Mouse (Mus musculus) c-Kit-positive CD71-positive TER-119-negative erythroid progenitor cells, embryonic 14.5 days (primary cell): ENCODE data around the gene Fam83f.
"Not testable (repeated sequence)": the region's sequence is repeated elsewhere in the genome, so short reads cannot be mapped to it uniquely, and the experiment has no call there.

Source experiments
- DNase-seq: peaks from one replicate; pipeline ENCODE4 v3.0.0-alpha.2; 2013; ENCODE audit warnings: low read depth

Fam83f gene

DNA sequence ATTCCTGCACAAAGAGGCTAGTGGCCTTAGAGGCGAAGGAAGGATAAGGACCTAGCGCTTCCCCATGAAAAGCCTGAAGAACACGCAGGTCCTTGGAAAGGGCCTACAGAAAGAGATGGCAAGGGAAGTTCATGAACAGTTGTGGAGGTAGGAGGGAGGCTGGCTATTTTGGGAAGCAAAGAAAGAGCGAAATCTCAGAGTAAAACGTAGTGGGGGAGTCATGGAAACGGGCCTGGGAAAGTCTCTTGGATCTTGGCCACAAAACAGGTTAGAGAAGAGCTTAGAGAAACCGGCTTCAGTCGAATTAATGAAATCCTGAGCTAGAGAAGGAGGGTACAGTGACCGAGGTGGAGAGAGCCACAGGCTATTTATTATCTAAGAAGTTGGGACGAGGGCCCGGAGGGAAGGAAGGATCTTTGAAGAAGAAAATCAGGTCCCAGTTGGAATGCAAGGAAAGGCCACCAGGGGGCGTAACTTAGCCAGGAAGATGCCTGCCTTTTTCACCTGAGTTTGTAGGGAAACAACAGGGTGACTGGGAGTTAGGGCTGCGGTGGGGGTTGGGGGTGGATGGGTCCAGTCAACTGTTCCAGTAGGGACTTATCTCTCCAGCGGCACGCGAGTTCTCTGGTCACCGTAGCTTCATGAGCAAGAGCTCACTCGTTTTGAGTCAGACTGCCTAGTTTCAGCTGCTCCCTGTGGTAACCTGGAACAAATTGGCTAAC lies 34.3 kb downstream of the Fam83f start:
- DNase-seq, result peak; percentile 75

DNA sequence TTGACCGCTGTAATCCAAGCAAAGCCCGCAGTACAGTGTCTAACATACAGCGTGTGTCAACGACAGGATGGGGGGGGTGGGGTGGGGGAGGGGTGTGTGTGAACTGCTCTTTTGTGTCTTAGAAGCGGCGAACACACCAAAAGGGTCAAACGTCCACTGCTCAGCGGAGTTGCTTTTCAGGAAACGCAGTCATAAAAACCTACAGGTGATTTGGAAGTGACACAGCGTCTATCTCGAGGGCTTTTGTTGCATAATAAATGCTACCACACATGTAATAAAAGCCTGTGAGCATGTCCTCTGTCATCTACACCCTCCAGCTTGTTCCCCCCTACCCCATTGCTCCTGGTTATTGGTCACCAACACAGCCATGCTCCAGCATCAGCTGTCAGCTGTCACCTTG lies 34.9 kb downstream of the Fam83f start:
- no peak for DNase-seq

DNA sequence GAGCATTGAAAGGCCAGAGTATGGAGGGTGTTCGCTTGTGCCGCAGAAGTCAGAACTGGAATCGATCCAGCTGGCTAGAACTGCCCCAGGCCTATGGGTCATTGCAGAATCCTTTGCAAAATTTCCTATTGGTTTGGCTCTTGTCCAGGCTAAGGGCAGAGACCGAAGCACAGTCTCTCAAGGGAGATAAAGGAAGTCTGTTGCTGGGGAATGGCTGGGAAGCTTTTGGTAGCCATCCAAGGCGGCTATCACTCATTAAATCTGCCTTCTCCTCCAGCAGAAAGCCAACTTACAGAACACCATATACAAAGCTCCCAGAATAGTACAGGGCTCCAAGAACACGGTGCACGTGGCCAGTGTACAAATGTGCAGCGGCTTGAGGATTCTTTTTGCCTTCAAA lies 35.4 kb downstream of the Fam83f start:
- DNase-seq, result no peak

DNA sequence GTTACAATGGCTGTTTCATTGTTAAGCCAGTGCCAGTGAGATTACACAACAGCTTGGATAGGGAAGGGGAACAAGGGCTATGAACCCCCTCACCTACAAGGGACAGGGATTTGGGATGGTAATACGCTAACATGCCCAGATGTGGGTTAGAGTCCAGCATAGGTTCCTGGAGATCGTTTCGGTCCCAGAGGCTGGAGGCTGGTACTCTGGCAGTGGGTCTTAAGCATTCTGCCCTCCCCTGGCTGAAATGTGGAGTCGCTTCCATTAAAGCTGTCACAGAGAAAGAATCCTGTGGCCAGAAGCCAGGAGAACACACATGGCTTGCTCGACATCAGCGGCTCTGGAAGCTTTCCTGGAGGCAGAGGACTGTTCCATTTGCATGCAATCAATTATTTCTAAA lies 37.9 kb downstream of the Fam83f start:
- no peak for DNase-seq

DNA sequence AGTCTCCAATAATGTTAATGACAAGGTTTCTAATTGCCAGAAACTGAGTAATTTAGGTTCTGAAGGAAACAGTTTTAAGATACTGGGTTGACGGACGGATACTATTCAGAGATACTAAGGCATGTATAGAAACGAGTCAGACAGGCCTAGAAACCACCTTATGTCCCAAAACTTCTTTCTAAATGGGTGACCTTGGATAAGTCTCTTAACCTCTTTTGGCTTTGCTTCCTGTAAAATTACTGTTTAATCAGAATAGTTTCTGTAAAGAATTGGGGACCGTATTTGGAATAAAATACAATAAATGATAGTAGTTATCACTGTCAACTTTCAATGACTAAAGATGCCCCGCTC lies 38.6 kb downstream of the Fam83f start:
- no peak for DNase-seq

DNA sequence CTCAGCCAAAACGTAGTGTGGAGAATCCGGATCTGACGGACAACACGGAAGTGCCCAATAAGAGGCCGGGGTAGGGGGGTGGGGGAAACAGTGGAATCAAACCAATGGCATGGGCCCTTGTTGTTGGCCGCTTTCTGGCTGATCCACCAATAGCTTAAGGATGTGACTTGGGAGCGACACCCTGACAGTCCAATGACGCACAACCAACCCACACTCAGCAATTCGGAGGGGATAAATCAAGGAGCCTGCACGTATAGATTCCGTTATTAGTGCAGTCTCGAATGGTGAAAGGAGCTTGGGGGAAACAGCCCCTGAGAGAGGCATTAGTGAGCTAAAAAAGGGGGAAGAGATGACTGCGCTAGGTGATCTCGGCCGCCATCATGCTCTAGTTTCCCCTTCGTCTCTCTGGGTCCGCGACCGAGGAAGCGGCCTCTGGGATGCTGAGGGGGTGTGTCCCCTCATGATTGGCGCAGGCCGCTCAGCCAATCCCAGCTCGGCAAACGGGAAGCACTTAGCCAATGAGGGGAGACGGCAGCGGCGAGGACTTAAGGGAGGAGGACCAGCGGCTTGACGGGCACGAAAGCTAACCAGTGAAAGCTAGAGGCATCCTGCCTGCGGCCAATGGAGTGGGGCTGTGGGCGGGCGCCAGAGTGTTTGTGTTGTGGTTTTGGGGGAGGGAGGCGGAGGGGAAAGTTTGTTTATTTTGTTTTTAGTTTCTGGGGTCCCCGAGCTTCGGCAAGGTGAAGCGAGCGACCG lies 39.1 kb downstream of the Fam83f start, which contains the start of gene Tnrc6b:
Gene Tnrc6b, plus strand, starts transcription at position 706 of the 756 bp plus-strand sequence.
- DNase-seq, result peak; percentile 99

DNA sequence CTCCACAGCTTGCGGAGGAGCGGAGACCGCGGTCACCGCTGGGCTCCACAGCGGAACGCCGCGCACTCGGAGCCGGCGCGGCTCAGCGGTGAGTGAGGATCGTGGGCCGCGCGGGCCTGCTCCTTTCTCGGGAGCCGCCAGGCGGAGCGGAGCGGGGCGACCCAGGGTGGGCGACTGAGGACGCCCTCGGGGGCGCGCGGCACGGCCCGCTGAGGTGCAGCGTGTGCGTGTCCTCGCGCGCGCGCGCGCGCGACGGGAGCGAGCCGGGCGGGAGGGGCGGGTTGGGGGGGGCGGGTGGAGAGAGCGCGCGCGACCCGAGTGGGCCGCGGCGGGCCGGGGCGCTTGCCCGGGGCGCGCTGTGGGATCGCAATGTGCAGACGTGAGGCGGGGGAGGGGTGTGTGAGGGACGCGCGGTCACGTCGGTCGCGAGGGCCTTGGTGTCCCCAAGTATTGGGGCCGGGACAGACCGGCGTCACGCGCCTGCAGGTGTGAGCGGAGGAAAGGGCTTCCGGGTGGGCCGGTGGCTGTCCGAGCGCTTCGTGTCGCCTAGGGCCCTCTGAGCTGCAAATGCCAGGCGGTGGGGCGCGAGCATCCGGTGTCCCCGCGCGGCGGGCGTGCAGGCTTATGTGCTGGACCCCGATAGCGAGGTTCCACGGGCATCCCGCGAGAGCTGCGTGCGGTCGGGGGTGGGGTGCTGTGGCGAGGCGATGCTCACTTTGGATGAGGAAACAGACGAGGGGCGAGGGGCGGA lies 39.9 kb downstream of the Fam83f start:
- no peak for DNase-seq

DNA sequence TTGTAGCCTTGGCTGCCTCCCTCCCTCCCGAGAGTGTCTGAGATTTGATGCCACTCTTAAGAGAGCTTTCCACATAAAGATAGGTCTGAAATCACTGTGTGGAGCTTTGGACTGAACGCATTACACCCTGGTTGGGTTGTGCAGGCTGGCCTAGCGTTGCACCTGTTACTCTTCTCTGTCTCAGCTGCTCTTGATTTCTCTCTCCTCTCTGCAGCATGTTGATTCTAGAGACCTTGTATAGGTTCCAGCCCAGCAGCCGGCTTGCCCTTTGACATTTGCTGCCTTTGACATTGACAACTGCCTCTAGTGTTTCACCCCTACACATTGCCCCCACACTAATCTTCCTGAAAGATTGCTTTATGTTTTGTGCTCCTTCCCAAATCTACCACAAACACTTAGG lies 42.7 kb downstream of the Fam83f start:
- DNase-seq, result no peak

DNA sequence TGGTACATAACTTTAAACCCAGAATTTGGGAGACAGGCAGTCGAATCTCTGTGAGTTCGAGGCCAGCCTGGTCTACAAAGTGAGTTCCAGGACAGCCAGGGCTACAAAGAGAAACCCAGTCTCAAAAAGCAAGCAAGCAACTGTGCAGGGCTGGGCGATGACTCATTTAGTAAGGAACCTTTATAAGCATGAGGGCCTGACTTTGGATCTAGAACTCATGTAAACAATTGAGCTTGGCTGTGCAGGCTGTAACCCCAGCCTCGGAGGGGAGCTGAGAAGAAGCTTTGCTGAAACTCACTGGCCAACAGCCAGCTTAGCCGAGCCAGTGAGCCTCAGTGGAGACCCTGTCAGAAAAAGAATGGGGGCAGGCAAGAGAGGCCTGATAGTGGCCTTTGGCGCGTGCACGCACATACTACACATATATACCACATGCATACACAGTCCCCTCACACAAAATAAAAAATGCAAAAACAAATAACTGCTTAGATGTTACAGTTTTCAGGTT lies 45.0 kb downstream of the Fam83f start:
- DNase-seq, result no peak

DNA sequence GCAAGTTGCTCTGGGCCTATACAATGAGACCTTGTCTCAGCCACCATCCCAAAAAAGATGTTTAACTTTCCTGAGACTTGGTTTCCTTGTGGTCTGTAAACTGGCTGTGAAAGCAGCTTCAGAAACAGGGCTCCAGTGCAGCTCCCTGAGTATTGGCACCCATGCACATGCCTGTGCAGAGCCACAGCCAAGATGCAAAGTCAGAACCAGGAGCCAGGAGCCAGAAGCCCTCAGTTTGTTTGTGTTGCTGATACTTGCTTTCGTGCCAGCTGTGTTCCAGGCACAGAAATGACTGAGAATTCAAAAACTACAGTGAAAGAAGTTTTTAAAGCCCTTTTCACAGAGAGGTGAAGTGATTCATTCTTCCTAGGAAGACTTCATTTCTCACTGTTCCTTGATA lies 45.8 kb downstream of the Fam83f start:
- DNase-seq, result no peak

DNA sequence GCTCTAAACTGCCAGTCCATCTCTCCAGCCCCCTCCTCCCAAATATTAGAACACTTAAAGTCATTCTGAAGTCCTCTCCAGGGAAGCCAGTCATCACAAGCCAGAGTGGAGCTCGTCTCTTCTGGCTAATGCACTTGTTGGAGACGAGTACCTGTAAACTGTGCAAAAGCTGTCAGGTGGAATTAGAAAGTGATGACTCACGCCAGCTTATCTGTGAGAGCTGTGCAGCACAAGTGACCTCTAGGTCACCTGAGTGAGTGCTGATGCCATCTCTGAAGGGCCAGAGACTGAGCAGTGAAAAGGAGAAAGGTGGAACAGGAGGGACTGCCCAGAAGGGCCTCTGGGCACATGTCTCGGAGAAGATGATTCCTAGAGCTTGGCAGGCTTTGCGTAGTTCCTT lies 48.6 kb downstream of the Fam83f start:
- DNase-seq, result no peak

DNA sequence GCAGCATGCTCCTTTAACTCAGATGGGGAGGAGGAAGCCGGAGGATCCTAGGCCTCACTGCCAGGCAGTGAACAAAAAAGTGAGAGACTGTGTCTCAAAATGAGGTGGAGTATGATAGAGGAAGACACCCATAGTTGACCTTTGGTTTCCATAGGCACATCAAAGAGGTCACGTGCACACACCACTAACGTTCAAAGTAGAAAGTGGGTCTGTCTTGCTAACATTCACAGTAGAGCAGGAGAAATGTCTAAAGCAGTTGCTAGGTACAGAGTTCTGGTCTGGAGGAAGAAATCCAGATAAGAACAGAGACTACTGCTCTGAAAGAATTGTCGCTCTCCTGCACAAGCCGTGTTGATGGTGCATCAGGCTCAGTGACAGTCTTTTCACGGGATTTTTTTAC lies 50.2 kb downstream of the Fam83f start:
- DNase-seq, result no peak

DNA sequence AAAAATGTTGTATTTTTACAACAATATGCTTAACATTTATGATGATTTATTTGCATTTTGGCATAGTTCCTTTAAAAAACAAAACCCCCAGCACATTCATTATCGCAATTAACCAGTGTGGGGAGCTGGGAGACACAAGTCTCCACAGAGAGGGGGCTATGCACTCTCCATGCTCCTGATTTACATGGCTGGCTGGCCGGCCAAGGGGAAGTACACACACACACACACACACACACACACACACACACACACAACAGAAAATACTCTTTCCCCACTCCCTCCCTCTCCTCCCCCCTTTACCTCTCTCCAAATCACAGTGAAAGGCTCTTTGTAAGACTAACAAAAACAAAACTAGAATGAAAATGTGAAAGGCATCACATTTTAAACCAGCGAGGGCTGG lies 50.7 kb downstream of the Fam83f start:
- DNase-seq, result no peak

DNA sequence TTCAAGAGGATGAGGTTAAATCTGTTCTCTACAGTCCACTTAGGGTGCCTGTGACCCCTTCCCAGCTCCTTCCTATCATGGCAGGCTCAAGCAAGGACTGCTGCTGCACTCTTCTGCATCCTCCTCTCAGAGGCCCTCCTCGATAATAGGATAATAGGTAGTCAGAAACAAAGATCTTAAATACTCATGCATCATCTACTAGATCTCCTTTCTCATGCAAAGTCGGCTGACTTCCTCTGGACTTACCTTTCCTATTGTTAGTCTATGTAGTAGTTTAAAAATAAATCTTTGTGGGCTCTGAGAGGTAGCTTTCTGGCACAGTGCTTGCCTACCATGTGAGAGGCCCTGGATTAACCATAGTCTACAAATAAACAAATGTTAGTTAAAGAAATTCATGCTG lies 57.8 kb downstream of the Fam83f start:
- no peak for DNase-seq

DNA sequence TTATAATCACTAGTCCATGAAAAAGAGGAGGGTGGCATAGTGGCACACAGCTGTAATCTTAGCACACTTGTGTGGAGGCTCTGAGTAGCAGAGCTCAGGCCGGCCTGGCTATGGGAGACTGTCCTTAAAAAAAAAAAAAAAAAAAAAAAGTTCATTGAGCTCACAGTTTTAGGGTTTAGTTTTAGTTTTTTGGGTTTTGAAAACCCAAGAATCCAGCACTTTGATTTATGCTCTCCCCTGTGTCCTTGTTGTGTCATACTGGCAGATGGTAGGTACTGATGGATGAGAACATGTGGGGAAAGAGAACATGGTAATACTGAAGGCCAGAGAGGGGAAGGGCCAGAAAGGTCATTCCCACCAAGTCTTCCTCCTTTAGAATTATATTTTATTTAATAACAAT lies 59.4 kb downstream of the Fam83f start:
- DNase-seq, result no peak

DNA sequence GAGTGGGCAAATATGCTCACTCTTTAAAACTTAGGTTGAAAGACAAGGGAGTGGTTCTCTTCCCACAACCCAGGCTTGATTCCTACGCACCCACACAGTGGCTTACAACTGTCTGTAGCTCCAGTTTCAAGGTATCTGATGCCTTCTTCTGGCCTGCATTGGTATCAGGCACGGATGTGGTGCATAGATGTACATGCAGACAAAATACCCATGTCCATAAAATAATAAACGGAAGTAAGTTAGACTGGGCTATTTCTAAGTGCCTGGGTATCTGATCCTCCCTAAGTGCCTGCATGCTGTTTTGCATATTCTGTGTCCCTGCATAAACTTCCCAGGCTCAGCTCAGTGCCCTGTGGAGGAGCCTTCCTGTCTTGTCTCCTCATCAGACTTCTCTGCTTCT lies 59.9 kb downstream of the Fam83f start:
- DNase-seq, result no peak

DNA sequence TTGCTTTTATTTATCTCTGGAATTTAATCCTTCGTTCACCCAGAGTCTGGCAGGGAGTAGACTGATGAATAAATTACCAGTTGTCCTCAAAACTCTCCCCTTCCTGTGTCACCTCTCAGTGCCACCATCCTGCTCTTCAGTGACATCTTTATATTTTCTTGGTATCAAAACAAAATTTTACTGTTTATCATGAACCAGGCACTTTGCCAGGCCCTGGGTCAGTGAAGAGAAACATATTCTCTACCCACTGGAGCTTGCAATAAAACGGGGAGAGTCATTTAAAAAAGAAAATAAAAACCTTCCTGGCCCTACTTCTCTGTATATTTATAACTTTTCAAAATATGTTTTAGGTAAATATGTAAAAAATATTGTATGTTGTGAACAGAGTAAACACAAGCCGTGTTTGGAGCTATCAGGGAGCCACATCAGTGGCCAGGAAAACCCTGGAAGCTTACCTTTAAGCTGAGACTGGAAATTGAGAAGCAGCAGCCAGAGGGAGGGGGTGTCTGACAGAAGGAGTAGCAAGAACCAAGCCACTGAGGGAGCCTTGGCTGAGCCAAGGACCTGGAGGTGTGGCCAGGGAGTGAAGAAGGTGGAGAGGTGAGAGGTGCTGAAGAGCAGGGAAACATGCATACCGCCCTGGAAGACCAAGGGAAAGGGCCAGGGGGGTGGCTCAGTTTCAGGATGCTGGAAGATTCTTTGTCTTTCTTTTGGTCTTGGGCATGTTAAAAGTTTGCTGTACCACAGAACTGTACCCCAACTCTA lies 60.8 kb downstream of the Fam83f start:
- no peak for DNase-seq

DNA sequence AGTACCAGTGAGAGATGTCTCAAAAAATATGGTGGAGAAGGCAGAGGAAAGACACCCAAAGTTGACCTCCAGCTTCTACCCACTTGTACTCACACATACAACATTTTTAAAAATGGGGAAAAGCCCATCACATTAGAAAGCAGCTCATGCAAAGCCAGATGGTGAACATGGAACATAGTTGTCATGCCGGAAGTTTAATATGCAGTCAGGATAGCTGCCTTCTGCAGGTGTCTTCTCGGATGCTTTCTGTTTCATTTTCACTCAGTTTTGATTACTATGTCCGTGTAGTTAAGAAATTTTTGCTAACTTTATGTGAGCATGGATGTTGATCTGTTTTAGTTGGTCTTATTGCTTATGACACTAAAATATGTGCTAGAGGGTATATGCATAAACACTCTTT lies 63.7 kb downstream of the Fam83f start:
- no peak for DNase-seq

DNA sequence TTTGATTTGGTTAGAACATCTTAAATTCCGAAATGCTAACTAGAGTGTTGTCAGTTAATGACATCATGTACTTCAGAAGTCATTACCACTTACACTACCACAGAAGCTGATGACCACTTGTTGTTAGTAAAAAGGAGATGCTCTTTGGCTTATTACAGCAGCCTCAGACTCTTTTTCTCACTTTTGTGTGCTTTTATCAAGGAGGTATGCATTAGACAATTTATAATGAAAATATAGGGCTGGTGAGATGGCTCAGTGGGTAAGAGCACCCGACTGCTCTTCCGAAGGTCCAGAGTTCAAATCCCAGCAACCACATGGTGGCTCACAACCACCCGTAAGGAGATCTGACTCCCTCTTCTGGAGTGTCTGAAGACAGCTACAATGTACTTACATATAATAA lies 64.1 kb downstream of the Fam83f start:
- not testable (repeated sequence) for DNase-seq

DNA sequence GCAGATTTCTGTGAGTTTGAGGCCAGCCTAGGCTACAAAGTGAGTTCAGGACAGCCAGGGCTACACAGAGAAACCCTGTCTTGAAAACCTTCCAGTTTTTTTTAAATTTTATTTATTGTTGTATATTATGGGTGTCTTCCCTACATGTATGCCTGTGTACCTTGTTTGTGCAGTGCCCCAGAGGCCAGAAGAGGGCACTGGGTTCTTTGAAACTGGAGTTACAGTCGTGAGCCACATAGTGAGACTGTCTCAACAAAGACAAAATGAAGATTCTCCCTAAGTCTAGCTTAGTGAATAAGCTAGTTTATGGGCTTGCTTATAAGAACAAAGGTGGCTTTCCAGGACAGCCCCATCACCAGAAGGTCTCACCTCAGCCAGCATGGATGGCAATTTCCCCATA lies 64.9 kb downstream of the Fam83f start:
- DNase-seq, result no peak

DNA sequence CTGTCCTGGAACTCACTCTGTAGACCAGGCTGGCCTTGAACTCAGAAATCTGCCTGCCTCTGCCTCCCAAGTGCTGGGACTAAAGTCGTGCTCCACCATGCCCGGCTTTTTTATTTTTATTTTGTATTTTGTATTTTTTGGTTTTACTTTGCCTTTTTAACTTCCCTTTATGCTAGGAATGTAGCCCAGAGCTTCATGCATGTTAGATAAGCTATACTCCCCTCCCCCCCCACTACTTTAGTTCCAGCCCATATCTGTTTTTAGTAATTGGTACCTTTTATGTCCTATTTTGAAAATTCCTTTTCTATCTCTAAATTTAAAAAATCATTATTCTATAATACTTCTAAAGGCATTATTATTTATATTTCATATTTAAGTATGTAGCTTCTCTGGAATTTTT lies 66.6 kb downstream of the Fam83f start:
- no peak for DNase-seq

DNA sequence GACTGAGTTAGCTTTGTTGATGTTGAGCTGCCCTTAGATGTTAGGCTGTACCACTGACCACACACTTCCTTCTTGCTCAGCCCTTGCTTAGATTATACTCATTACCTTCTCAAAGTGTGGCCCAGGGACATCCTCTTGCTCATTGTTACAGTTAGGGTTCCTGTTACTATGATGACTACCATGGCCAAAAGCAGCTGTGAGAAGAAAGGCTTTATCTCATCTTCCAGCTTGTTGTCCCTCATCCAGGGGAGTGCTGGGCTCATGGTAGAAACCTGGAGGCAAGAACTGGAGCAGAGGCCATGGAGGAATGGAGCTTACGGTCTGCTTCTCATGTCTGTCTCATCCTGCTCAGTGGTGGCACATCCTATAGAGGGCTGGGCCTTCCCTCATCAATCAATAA lies 68.3 kb downstream of the Fam83f start:
- no peak for DNase-seq
